In genomic region chr8:122984175-122984574, GRCm38 (mm10) we compare ENCODE assay signal across 24 mouse cellular contexts. TPM values are rescaled to one million over a fixed set of nuclear protein-coding genes. Genes with fewer than 3 reads are reported as not detected.
A peak's percentile ranks its signal among the peaks of the same experiment; 100 is the strongest.
DNase-seq lines count a peak whose midpoint lies in the region; ATAC-seq and TF ChIP-seq lines count a peak whose summit lies in the region.
"Had no signal": no experiment of that assay in that cellular context is flagged by ENCODE, and none has a peak within 500 bp of the region (broad histone marks: within the 10 kb centered on the region; RNA-seq: fewer than 3 reads in every experiment).

No protein-coding gene starts in this region.

- no peak for TF ChIP-seq CTCF in thymus, adult 2 months (IDR thresholded peaks at IDR 0.05; ENCODE audit: borderline replicate concordance, control insufficient read depth, extremely low read depth, insufficient read depth, low read length, poor library complexity)
- TF ChIP-seq CTCF in small intestine, adult 2 months (IDR thresholded peaks at IDR 0.05; ENCODE audit: extremely low read depth, insufficient read length, insufficient replicate concordance, low read depth, low read length) = no peak
- TF ChIP-seq CTCF in forebrain, postnatal 0 days (IDR thresholded peaks at IDR 0.05; ENCODE audit: low read depth) = no peak

- H3K9ac ChIP-seq in intestine, embryonic 16.5 days (ENCODE audit: low read depth, low read length) = no peak overlapping the region
- H3K9ac ChIP-seq in intestine, embryonic 15.5 days = no peak overlapping the region
- H3K9ac ChIP-seq in midbrain, embryonic 11.5 days (ENCODE audit: low read length) = no peak overlapping the region
- no peak overlapping the region for H3K9ac ChIP-seq in midbrain, embryonic 14.5 days (replicated peaks; ENCODE audit: low read length)
- H3K9ac ChIP-seq in forebrain, postnatal 0 days = no peak overlapping the region
- H3K9ac ChIP-seq: embryonic facial prominence, embryonic 13.5 days; embryonic facial prominence, embryonic 15.5 days; forebrain, embryonic 12.5 days had no signal

- H3K4me2 ChIP-seq in intestine, embryonic 16.5 days (ENCODE audit: low read depth, low read length) = no peak overlapping the region
- H3K4me2 ChIP-seq in intestine, embryonic 15.5 days (replicated peaks) = no peak overlapping the region
- H3K4me2 ChIP-seq in midbrain, embryonic 11.5 days = no peak overlapping the region
- H3K4me2 ChIP-seq in midbrain, embryonic 14.5 days (ENCODE audit: low read length) = no peak overlapping the region
- no peak overlapping the region for H3K4me2 ChIP-seq in forebrain, postnatal 0 days (ENCODE audit: low read depth)
- H3K4me2 ChIP-seq: embryonic facial prominence, embryonic 13.5 days; embryonic facial prominence, embryonic 15.5 days; forebrain, embryonic 12.5 days had no signal

- H3K4me3 ChIP-seq in intestine, embryonic 16.5 days (ENCODE audit: low read length) = no peak overlapping the region
- H3K4me3 ChIP-seq in intestine, embryonic 15.5 days (replicated peaks) = no peak overlapping the region
- H3K4me3 ChIP-seq in midbrain, embryonic 11.5 days (ENCODE audit: low read depth, low read length) = no peak overlapping the region
- no peak overlapping the region for H3K4me3 ChIP-seq in midbrain, embryonic 14.5 days (replicated peaks; ENCODE audit: low read depth, low read length)
- H3K4me3 ChIP-seq in thymus, adult 2 months (ENCODE audit: control insufficient read depth, insufficient read depth, low read length) = no peak overlapping the region
- H3K4me3 ChIP-seq in small intestine, adult 2 months (ENCODE audit: low read depth, low read length) = no peak overlapping the region
- no peak overlapping the region for H3K4me3 ChIP-seq in forebrain, postnatal 0 days (ENCODE audit: low read depth, low read length)
- H3K4me3 ChIP-seq: embryonic facial prominence, embryonic 13.5 days; embryonic facial prominence, embryonic 15.5 days; erythroblast, embryonic 14.5 days; forebrain, embryonic 10.5 days; forebrain, embryonic 12.5 days had no signal

- no peak for ATAC-seq in intestine, embryonic 16.5 days
- ATAC-seq in intestine, embryonic 15.5 days = no peak
- ATAC-seq in midbrain, embryonic 11.5 days (ENCODE audit: low FRiP score) = no peak
- ATAC-seq in midbrain, embryonic 14.5 days (ENCODE audit: low FRiP score, low TSS enrichment) = no peak
- ATAC-seq in forebrain, postnatal 0 days = no peak
- ATAC-seq: forebrain, embryonic 14.5 days had no signal

- peaks cover 43% of the 10 kb centered on the region for H3K4me1 ChIP-seq in intestine, embryonic 16.5 days (ENCODE audit: control insufficient read depth, insufficient read depth, low read length)
- peaks cover 36% of the 10 kb centered on the region for H3K4me1 ChIP-seq in intestine, embryonic 15.5 days (replicated peaks)
- H3K4me1 ChIP-seq in midbrain, embryonic 11.5 days (ENCODE audit: control insufficient read depth, insufficient read depth, low read length) = no peaks in the 10 kb centered on the region
- H3K4me1 ChIP-seq in midbrain, embryonic 14.5 days (ENCODE audit: control insufficient read depth, insufficient read depth, low read length) = no peaks in the 10 kb centered on the region
- H3K4me1 ChIP-seq in thymus, adult 2 months (replicated peaks; ENCODE audit: control insufficient read depth, insufficient read depth, low read length) = peaks cover 49% of the 10 kb centered on the region
- H3K4me1 ChIP-seq in small intestine, adult 2 months (ENCODE audit: control insufficient read depth, insufficient read depth, insufficient read length, low read length) = peaks cover 36% of the 10 kb centered on the region
- no peaks in the 10 kb centered on the region for H3K4me1 ChIP-seq in forebrain, postnatal 0 days (ENCODE audit: insufficient read depth)

- H3K36me3 ChIP-seq in intestine, embryonic 16.5 days (ENCODE audit: control insufficient read depth, insufficient read depth, low read length) = no peaks in the 10 kb centered on the region
- no peaks in the 10 kb centered on the region for H3K36me3 ChIP-seq in intestine, embryonic 15.5 days
- H3K36me3 ChIP-seq in midbrain, embryonic 11.5 days (ENCODE audit: control insufficient read depth, insufficient read depth, low read length) = no peaks in the 10 kb centered on the region
- H3K36me3 ChIP-seq in midbrain, embryonic 14.5 days (ENCODE audit: control insufficient read depth, insufficient read depth, low read length) = no peaks in the 10 kb centered on the region
- no peaks in the 10 kb centered on the region for H3K36me3 ChIP-seq in thymus, adult 2 months (ENCODE audit: control insufficient read depth, insufficient read depth, low read length)
- no peaks in the 10 kb centered on the region for H3K36me3 ChIP-seq in small intestine, adult 2 months (ENCODE audit: control insufficient read depth, insufficient read depth, low read length)
- H3K36me3 ChIP-seq in forebrain, postnatal 0 days (ENCODE audit: insufficient read depth) = no peaks in the 10 kb centered on the region
- H3K36me3 ChIP-seq: embryonic facial prominence, embryonic 13.5 days; embryonic facial prominence, embryonic 15.5 days; forebrain, embryonic 12.5 days had no signal

- no peaks in the 10 kb centered on the region for H3K9me3 ChIP-seq in intestine, embryonic 16.5 days (ENCODE audit: control insufficient read depth, low read length)
- H3K9me3 ChIP-seq in intestine, embryonic 15.5 days = no peaks in the 10 kb centered on the region
- no peaks in the 10 kb centered on the region for H3K9me3 ChIP-seq in midbrain, embryonic 11.5 days (ENCODE audit: control insufficient read depth, low read length)
- no peaks in the 10 kb centered on the region for H3K9me3 ChIP-seq in midbrain, embryonic 14.5 days (ENCODE audit: control insufficient read depth, low read length)
- no peaks in the 10 kb centered on the region for H3K9me3 ChIP-seq in forebrain, postnatal 0 days (ENCODE audit: low read length)
- H3K9me3 ChIP-seq: embryonic facial prominence, embryonic 13.5 days; embryonic facial prominence, embryonic 15.5 days; forebrain, embryonic 10.5 days; forebrain, embryonic 12.5 days had no signal

- 89% methylated on average over 3 of the region's 3 CpGs for WGBS in intestine, embryonic 16.5 days
- 80% methylated on average over 3 of the region's 3 CpGs for WGBS in intestine, embryonic 15.5 days
- 92% methylated on average over 3 of the region's 3 CpGs for WGBS in midbrain, embryonic 11.5 days
- WGBS in midbrain, embryonic 14.5 days = 92% methylated on average over 3 of the region's 3 CpGs
- 81% methylated on average over 3 of the region's 3 CpGs for whole genome bisulfite sequencing in thymus, adult 2 months
- WGBS in small intestine, adult 2 months = 58% methylated on average over 3 of the region's 3 CpGs
- WGBS in forebrain, postnatal 0 days = 90% methylated on average over 3 of the region's 3 CpGs

- H3K27ac ChIP-seq in intestine, embryonic 16.5 days (ENCODE audit: low read length) = 0 out of 2 replicates have a peak overlapping the region, but pooled peaks have one; percentile 2
- no peak overlapping the region for H3K27ac ChIP-seq in intestine, embryonic 15.5 days
- no peak overlapping the region for H3K27ac ChIP-seq in midbrain, embryonic 11.5 days (ENCODE audit: low read depth, low read length)
- H3K27ac ChIP-seq in midbrain, embryonic 14.5 days (replicated peaks; ENCODE audit: low read depth, low read length) = no peak overlapping the region
- H3K27ac ChIP-seq in thymus, adult 2 months (ENCODE audit: control insufficient read depth, insufficient read depth, low read length) = 0 out of 2 replicates have a peak overlapping the region, but pooled peaks have one; percentile 43
- peak overlapping the region; percentile 76 for H3K27ac ChIP-seq in small intestine, adult 2 months (ENCODE audit: insufficient read depth, low read depth, low read length)
- H3K27ac ChIP-seq in forebrain, postnatal 0 days (ENCODE audit: low read depth, low read length) = no peak overlapping the region
- H3K27ac ChIP-seq: embryonic facial prominence, embryonic 13.5 days; embryonic facial prominence, embryonic 15.5 days; forebrain, embryonic 10.5 days; forebrain, embryonic 12.5 days had no signal

- no peak for TF ChIP-seq POLR2A in thymus, adult 2 months (IDR thresholded peaks at IDR 0.05; ENCODE audit: control insufficient read depth, extremely low read depth, insufficient read depth, low read length, poor library complexity)
- no peak for TF ChIP-seq POLR2A in small intestine, adult 2 months (IDR thresholded peaks at IDR 0.05; ENCODE audit: low read depth, low read length)

- H3K27me3 ChIP-seq in intestine, embryonic 16.5 days (replicated peaks; ENCODE audit: control insufficient read depth, insufficient read depth, low read length) = no peaks in the 10 kb centered on the region
- no peaks in the 10 kb centered on the region for H3K27me3 ChIP-seq in intestine, embryonic 15.5 days (replicated peaks)
- H3K27me3 ChIP-seq in midbrain, embryonic 11.5 days (ENCODE audit: control insufficient read depth, insufficient read depth, low read length) = no peaks in the 10 kb centered on the region
- no peaks in the 10 kb centered on the region for H3K27me3 ChIP-seq in midbrain, embryonic 14.5 days (ENCODE audit: control insufficient read depth, insufficient read depth, low read length)
- no peaks in the 10 kb centered on the region for H3K27me3 ChIP-seq in thymus, adult 2 months (ENCODE audit: control insufficient read depth, insufficient read depth, low read length)
- H3K27me3 ChIP-seq in small intestine, adult 2 months (ENCODE audit: control insufficient read depth, insufficient read depth, low read length) = no peaks in the 10 kb centered on the region
- no peaks in the 10 kb centered on the region for H3K27me3 ChIP-seq in forebrain, postnatal 0 days (ENCODE audit: insufficient read depth, low read length)
- H3K27me3 ChIP-seq: embryonic facial prominence, embryonic 13.5 days; embryonic facial prominence, embryonic 15.5 days; forebrain, embryonic 12.5 days had no signal

- DNase-seq in midbrain, embryonic 11.5 days (ENCODE audit: low spot score, missing footprints) = peak; percentile 59
- DNase-seq in midbrain, embryonic 14.5 days = no peak
- no peak for DNase-seq in thymus, adult 2 months
- no peak for DNase-seq in thymus, adult 18-20 months
- no peak for DNase-seq in forebrain, postnatal 0 days
- DNase-seq: adrenal gland, adult 2 months; adrenal gland, postnatal 10 days; adrenal gland, postnatal 25 days; cerebellum, adult 11 months; cerebellum, adult 18-20 months; cerebellum, adult 8-10 months; cerebellum, adult 9-11 months; cerebellum, postnatal 14 days; cerebellum, postnatal 36 days; embryo, embryonic 11 days had no signal

RNA-seq across cellular contexts. Expression of gene Ankrd11, which starts 57.9 kb away (rescaled TPM):
- 19.2 and 19.5 TPM in 2 replicates for polyA plus RNA-seq in intestine, embryonic 16.5 days (2015; fragmentation: Nextera tagmentation; extraction: Ambion mirVana)
- polyA plus RNA-seq in intestine, embryonic 15.5 days (2015; fragmentation: Nextera tagmentation; extraction: Ambion mirVana) = 50.9 and 53.9 TPM in 2 replicates
- polyA plus RNA-seq in midbrain, embryonic 11.5 days (2014; fragmentation: Nextera tagmentation; extraction: Ambion mirVana) = 61.9 and 72.0 TPM in 2 replicates
- 42.4 and 46.2 TPM in 2 replicates for polyA plus RNA-seq in midbrain, embryonic 14.5 days (2014; fragmentation: Nextera tagmentation; extraction: Ambion mirVana)
- polyA plus RNA-seq in thymus, adult 2 months (2012; rRNA removed) = 118 and 145 TPM in 2 replicates
- 23.9 and 79.9 TPM in 2 replicates for polyA plus RNA-seq in small intestine, adult 2 months (2012; rRNA removed)
- 88.7 and 103 TPM in 2 replicates for total RNA-seq in forebrain, postnatal 0 days (2014; rRNA removed)
- polyA plus RNA-seq in forebrain, postnatal 0 days (2015; fragmentation: Nextera tagmentation; extraction: Ambion mirVana) = 69.4 and 73.5 TPM in 2 replicates

Comparison
In these comparisons a context has a peak if more than half of its experiments do, and no peak if none do; other contexts are left out.
1. H3K27ac ChIP-seq: peak in intestine, embryonic 16.5 days (single experiment), thymus, adult 2 months (single experiment) and small intestine, adult 2 months (single experiment); none in intestine, embryonic 15.5 days (single experiment), midbrain, embryonic 11.5 days (single experiment), midbrain, embryonic 14.5 days (single experiment) and forebrain, postnatal 0 days (single experiment).